Mouse (Mus musculus) embryonic facial prominence, embryonic 15.5 days (tissue): ENCODE results near the gene Tmem273. TPM values are rescaled to one million over a fixed set of nuclear protein-coding genes. Genes with fewer than 3 reads are reported as not detected.

Experiments
- ATAC-seq: fragments of 200-750 bp; cut with Nextera tagmentation; 2 replicates; pipeline ENCODE4 v1.8.0; 2017; ENCODE audit warnings: low read depth, moderate TSS enrichment; ENCODE audit not compliant: insufficient number of reproducible peaks, low FRiP score, low TSS enrichment
- H3K27ac ChIP-seq: fragments of 300-500 bp; sonication (generic); replicated peaks from 2 replicates; pipeline ENCODE4 v1.5.1; 2015; ENCODE audit warnings: mild to moderate bottlenecking, inconsistent platforms
- H3K27me3 ChIP-seq: fragments of 300-500 bp; sonication (generic); 2 replicates; pipeline ENCODE4 v1.6.1; 2015; ENCODE audit warnings: inconsistent platforms
- H3K36me3 ChIP-seq: fragments of 300-500 bp; sonication (generic); 2 replicates; pipeline ENCODE4 v1.6.1; 2015; ENCODE audit warnings: mild to moderate bottlenecking, inconsistent platforms
- H3K4me1 ChIP-seq: fragments of 300-500 bp; sonication (generic); 2 replicates; pipeline ENCODE4 v1.6.1; 2015; ENCODE audit warnings: inconsistent platforms
- H3K4me2 ChIP-seq: fragments of 300-500 bp; sonication (generic); replicated peaks from 2 replicates; pipeline ENCODE4 v1.6.1; 2015; ENCODE audit warnings: mild to moderate bottlenecking, inconsistent platforms
- H3K4me3 ChIP-seq: fragments of 300-500 bp; sonication (generic); replicated peaks from 2 replicates; pipeline ENCODE4 v1.5.1; 2015; ENCODE audit warnings: mild to moderate bottlenecking, inconsistent platforms
- H3K9ac ChIP-seq: fragments of 300-500 bp; sonication (generic); 2 replicates; pipeline ENCODE4 v1.6.1; 2015; ENCODE audit warnings: inconsistent platforms
- H3K9me3 ChIP-seq: fragments of 300-500 bp; sonication (generic); replicated peaks from 2 replicates; pipeline ENCODE4 v1.6.1; 2016; ENCODE audit warnings: inconsistent platforms
- WGBS: fragments of 180-500 bp; shearing (Covaris S2); methylation state at CpG from one replicate; pipeline ENCODE4 v1.1.7; 2015; 5-methylcytosine and 5-hydroxymethylcytosine counted together
- polyA plus RNA-seq: library from polyadenylated mRNA; unstranded; fragments of >200 nt; fragmentation: Nextera tagmentation; extraction: Ambion mirVana; gene quantifications from 2 replicates; pipeline ENCODE4 v1.2.1, GENCODE M21; 2015

The Tmem273 gene
- polyA plus RNA-seq, 1 experiment from 2014 or later, result 0.60 TPM

DNA sequence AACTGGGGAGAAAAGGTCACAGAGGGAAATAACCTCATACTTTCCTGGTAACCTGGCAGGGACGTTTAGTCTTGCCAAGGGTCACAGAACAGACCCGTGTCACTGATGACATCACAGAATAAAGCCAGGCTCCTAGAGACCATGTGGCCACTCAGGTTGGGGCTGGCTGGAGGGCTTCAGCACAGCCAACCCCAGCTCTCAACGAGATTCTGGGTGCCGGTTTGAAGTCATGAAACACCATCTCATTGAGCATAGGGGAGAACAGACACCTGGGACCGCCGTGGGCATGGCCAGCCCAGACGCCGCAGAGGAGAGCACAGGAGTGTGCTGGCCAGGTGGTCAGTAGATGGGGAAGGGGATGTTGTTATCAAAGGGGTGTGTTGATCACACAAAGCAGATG is 48.1 kb downstream of the Tmem273 start, which contains the start of gene Fam170b:
Gene Fam170b, plus strand, starts transcription at position 116 of the 400 bp plus-strand sequence.
- no peak for ATAC-seq
- no peaks in the 10 kb centered on the region for H3K27me3 ChIP-seq

GRCm38 (mm10) chr14:32835181-32835580 is 49.4 kb downstream of the Tmem273 start:
- Histone ChIP-seq H3K4me1 (no peaks in the 10 kb centered on the region), H3K9ac (no peak overlapping the region), H3K36me3 (no peaks in the 10 kb centered on the region), H3K9me3 (no peaks in the 10 kb centered on the region), H3K27ac (no peak overlapping the region), H3K27me3 (no peaks in the 10 kb centered on the region), H3K4me2 (no peak overlapping the region), H3K4me3 (no peak overlapping the region)
- WGBS, result 88% methylated on average over 14 of the region's 14 CpGs
- no peak for ATAC-seq

More for the DNA sequence above, 48.1 kb downstream of the Tmem273 start, which contains the start of gene Fam170b:
- WGBS, result 66% methylated on average over 8 of the region's 8 CpGs
- Histone ChIP-seq H3K4me3 (no peak within 1 kb of the TSS), H3K4me2 (no peak within 1 kb of the TSS), H3K9ac (no peak within 1 kb of the TSS), H3K36me3 (no peaks in the 10 kb centered on the region), H3K9me3 (no peaks in the 10 kb centered on the region), H3K4me1 (no peaks in the 10 kb centered on the region), H3K27ac (no peak within 1 kb of the TSS)

DNA sequence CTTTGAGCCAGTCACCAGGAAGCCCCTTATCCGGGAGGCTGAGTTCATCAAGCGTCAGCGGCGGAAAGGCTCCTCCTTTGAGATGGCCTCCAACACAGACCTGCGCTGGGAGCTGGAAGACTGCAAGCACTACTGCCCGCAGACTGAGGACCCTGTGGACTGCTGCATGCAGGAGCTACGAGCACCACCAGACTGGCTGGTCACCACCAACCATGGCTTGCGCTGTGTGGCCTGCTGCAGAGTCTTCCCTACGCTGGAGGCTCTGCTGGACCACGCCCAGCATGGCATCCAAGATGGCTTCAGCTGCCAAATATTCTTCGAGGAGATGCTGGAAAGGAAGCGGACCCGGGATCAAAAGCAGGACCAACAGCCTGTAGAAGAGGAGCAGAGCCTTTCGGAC is 49.8 kb downstream of the Tmem273 start:
- Histone ChIP-seq H3K4me1 (no peaks in the 10 kb centered on the region), H3K4me2 (no peak overlapping the region), H3K9me3 (no peaks in the 10 kb centered on the region), H3K4me3 (no peak overlapping the region), H3K36me3 (no peaks in the 10 kb centered on the region), H3K27ac (no peak overlapping the region), H3K27me3 (no peaks in the 10 kb centered on the region), H3K9ac (no peak overlapping the region)
- no peak for ATAC-seq
- WGBS, result 87% methylated on average over 14 of the region's 14 CpGs

DNA sequence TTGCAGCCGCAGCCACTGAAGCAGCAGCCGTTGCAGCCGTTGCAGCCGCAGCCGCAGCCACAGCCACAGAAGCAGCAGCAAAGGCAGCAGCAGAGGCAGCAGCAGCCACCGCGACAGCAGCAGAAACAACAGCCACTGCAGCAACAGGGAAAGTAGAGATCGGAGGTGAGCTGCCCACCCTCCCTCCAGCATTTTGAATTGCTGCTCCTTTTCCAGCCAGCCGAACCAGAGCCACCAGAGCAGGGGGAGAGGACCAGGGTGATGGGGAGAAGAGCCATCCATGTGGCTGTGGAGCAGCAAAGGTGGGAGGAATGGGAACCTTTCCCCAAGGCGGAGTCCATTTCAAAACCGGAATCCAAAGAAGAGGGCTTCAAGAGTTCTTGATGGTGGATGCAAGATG is 50.4 kb downstream of the Tmem273 start:
- Histone ChIP-seq H3K4me1 (no peaks in the 10 kb centered on the region), H3K27me3 (no peaks in the 10 kb centered on the region), H3K27ac (no peak overlapping the region), H3K9ac (no peak overlapping the region), H3K9me3 (no peaks in the 10 kb centered on the region), H3K4me3 (no peak overlapping the region), H3K4me2 (no peak overlapping the region), H3K36me3 (no peaks in the 10 kb centered on the region)
- WGBS, result 94% methylated on average over 11 of the region's 11 CpGs
- no peak for ATAC-seq

- Histone ChIP-seq H3K9me3 (no peaks in the 10 kb centered on the region), H3K4me2 (no peak overlapping the region), H3K36me3 (no peaks in the 10 kb centered on the region), H3K4me3 (no peak overlapping the region), H3K27me3 (no peaks in the 10 kb centered on the region), H3K9ac (no peak overlapping the region), H3K4me1 (no peaks in the 10 kb centered on the region), H3K27ac (no peak overlapping the region)
- no peak for ATAC-seq
Measured at GRCm38 (mm10) chr14:32842052-32842451, 56.3 kb downstream of the Tmem273 start.

GRCm38 (mm10) chr14:32854059-32854458 is 68.3 kb downstream of the Tmem273 start:
- Histone ChIP-seq H3K4me1 (peaks cover 20% of the 10 kb centered on the region; the same call in 1 of the 2 replicates), H3K9me3 (no peaks in the 10 kb centered on the region), H3K4me3 (no peak overlapping the region), H3K4me2 (no peak overlapping the region), H3K27me3 (no peaks in the 10 kb centered on the region), H3K36me3 (no peaks in the 10 kb centered on the region), H3K27ac (no peak overlapping the region), H3K9ac (no peak overlapping the region)
- WGBS, result 89% methylated on average over 4 of the region's 4 CpGs
- no peak for ATAC-seq

DNA sequence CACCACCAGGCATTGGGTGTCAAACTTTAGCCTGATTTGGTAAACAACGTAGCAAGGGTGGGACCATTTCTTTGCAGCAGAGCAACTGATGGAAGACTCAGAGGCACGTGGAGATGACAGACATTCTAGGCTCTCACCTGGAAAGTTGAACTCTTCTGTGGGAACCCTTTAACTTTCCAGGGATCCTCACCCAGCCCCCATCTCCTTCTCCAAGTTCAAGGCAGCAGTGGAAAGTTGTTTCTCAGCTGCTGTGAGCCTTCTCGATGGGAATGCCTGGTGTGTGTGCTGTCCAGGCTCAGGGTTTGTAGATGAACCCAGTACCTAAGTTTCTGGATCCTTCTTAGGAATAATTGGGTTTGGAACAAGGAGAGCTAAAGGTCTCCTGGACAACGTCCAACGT is 70.5 kb downstream of the Tmem273 start:
- no peak for ATAC-seq
- 39% methylated on average over 5 of the region's 5 CpGs for WGBS
- Histone ChIP-seq H3K27me3 (no peaks in the 10 kb centered on the region), H3K36me3 (no peaks in the 10 kb centered on the region), H3K4me3 (peak overlapping the region; percentile 62), H3K4me2 (peak overlapping the region; percentile 72), H3K4me1 (peaks cover 36% of the 10 kb centered on the region), H3K27ac (0 out of 2 replicates have a peak overlapping the region, but pooled peaks have one; percentile 74), H3K9me3 (no peaks in the 10 kb centered on the region), H3K9ac (no peak overlapping the region)

- no peaks in the 10 kb centered on the region for H3K9me3 ChIP-seq
- no peaks in the 10 kb centered on the region for H3K27me3 ChIP-seq
- H3K27ac ChIP-seq, result peak within 1 kb of the TSS; percentile 74
- H3K4me2 ChIP-seq, result peak within 1 kb of the TSS; percentile 72
- peaks cover 41% of the 10 kb centered on the region for H3K4me1 ChIP-seq
- ATAC-seq, result peak; percentile 88
- peak within 1 kb of the TSS; percentile 58 for H3K9ac ChIP-seq
- H3K36me3 ChIP-seq, result no peaks in the 10 kb centered on the region
- WGBS, result under 1% methylated on average over 67 of the region's 68 CpGs
- peak within 1 kb of the TSS; percentile 62 for H3K4me3 ChIP-seq
Measured at GRCm38 (mm10) chr14:32856681-32857328, 71.0 kb downstream of the Tmem273 start, which contains the start of gene Vstm4. TSS of gene Vstm4 (plus strand) at chr14:32856756.

DNA sequence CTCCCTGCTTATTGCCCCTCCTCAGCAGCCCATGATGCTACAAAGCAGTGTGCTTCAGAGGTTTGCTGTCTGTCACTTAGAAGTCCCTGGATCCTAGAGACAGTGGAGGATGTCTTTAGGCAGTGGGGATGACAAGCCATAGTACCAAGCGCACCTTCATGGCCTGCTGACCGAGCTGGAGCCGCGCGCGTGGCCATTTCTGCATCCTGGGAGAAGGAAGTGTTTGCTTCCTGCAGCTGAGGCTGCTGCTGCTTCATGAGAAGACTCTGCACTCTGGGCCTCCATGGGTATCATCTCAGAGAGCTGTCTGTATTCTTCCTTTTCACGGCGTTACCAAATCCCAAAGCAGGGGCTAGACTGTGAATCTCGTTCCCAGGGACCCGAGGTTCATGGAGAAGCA is 72.6 kb downstream of the Tmem273 start:
- peaks cover 48% of the 10 kb centered on the region for H3K4me1 ChIP-seq
- no peak overlapping the region for H3K4me2 ChIP-seq
- no peak overlapping the region for H3K4me3 ChIP-seq
- H3K9ac ChIP-seq, result no peak overlapping the region
- H3K36me3 ChIP-seq, result no peaks in the 10 kb centered on the region
- no peak for ATAC-seq
- 88% methylated on average over 10 of the region's 10 CpGs for WGBS
- H3K27ac ChIP-seq, result no peak overlapping the region
- H3K9me3 ChIP-seq, result no peaks in the 10 kb centered on the region
- no peaks in the 10 kb centered on the region for H3K27me3 ChIP-seq

GRCm38 (mm10) chr14:32858941-32859510 is 73.3 kb downstream of the Tmem273 start:
- no peak overlapping the region for H3K9ac ChIP-seq
- no peaks in the 10 kb centered on the region for H3K36me3 ChIP-seq
- no peak overlapping the region for H3K4me3 ChIP-seq
- H3K27me3 ChIP-seq, result no peaks in the 10 kb centered on the region
- H3K4me2 ChIP-seq, result no peak overlapping the region
- no peaks in the 10 kb centered on the region for H3K9me3 ChIP-seq
- ATAC-seq, result no peak
- WGBS, result 60% methylated on average over 6 of the region's 6 CpGs
- no peak overlapping the region for H3K27ac ChIP-seq
- peaks cover 48% of the 10 kb centered on the region for H3K4me1 ChIP-seq

- no peak overlapping the region for H3K4me2 ChIP-seq
- no peak for ATAC-seq
- H3K9ac ChIP-seq, result no peak overlapping the region
- no peaks in the 10 kb centered on the region for H3K36me3 ChIP-seq
- H3K27ac ChIP-seq, result no peak overlapping the region
- 63% methylated on average over 11 of the region's 11 CpGs for WGBS
- H3K4me1 ChIP-seq, result peaks cover 48% of the 10 kb centered on the region
- H3K9me3 ChIP-seq, result no peaks in the 10 kb centered on the region
- H3K4me3 ChIP-seq, result no peak overlapping the region
- no peaks in the 10 kb centered on the region for H3K27me3 ChIP-seq
Measured at GRCm38 (mm10) chr14:32859831-32860569, 74.2 kb downstream of the Tmem273 start.
